Mouse (Mus musculus): Measurements from ENCODE around the gene Prmt3. TPM values are rescaled to one million over a fixed set of nuclear protein-coding genes. Genes with fewer than 3 reads are reported as not detected.

Gene Prmt3
- total and polyA plus RNA-seq, 3 experiments, result 62.5 to 73.9 (median 63.7) TPM

DNA sequence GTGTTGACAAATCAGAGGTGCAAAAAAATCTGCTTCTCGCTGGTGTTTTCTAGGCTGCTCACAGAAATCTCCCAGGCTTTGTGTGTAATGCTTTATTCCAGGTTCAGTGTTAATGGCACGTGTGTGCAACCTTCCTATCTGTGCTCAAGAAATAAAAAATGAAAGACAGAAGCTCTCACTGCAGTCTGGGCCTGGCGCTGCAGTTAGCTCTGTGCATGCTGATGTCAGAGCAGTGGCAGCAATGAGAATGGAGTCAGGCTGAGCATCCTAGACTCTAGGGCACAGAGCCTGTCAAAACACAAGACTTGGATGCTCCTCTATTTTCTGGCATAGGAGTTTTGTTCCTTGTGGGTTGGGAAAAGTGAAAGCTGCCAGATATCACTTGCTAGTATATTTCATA is 92.1 kb downstream of the Prmt3 start:
- H3K9ac ChIP-seq (ENCODE audit: control insufficient read depth, low read depth, low read length, poor library complexity, severe bottlenecking), result no peak overlapping the region
- no peak overlapping the region for H3K27ac ChIP-seq (ENCODE audit: control insufficient read depth, low read depth, low read length)
- TF ChIP-seq TAL1 (IDR thresholded peaks at IDR 0.05; ENCODE audit: low read length) (no peak), TCF12 (IDR thresholded peaks at IDR 0.05; ENCODE audit: low read depth, low read length) (no peak), ZNF384 (IDR thresholded peaks at IDR 0.05; ENCODE audit: low read depth, low read length) (no peak)
- peaks cover 0 to 2% of the 10 kb centered on the region in 2 experiments; a peak in 1 of 4 replicates for H3K27me3 ChIP-seq (ENCODE audit: control insufficient read depth in 1 of 2, insufficient read depth in 2 of 2, low read length in 2 of 2)
- no peaks in the 10 kb centered on the region for H3K9me3 ChIP-seq (replicated peaks; ENCODE audit: insufficient read depth, low read length)
- H3K79me2 ChIP-seq (ENCODE audit: control insufficient read depth, insufficient read depth, low read length, poor library complexity), result no peaks in the 10 kb centered on the region
- no peak overlapping the region for H3K4me3 ChIP-seq (ENCODE audit: control insufficient read depth in 1 of 2, insufficient read depth in 1 of 2, low read depth in 2 of 2, low read length in 2 of 2)
- no peaks in the 10 kb centered on the region for H3K4me1 ChIP-seq (ENCODE audit: control insufficient read depth in 1 of 2, insufficient read depth in 2 of 2, low read length in 2 of 2)
- no peaks in the 10 kb centered on the region for H3K36me3 ChIP-seq (ENCODE audit: control insufficient read depth in 1 of 2, insufficient read depth in 2 of 2, low read length in 2 of 2)
- DNase-seq (ENCODE audit: low read depth, low spot score), result no peak

DNA sequence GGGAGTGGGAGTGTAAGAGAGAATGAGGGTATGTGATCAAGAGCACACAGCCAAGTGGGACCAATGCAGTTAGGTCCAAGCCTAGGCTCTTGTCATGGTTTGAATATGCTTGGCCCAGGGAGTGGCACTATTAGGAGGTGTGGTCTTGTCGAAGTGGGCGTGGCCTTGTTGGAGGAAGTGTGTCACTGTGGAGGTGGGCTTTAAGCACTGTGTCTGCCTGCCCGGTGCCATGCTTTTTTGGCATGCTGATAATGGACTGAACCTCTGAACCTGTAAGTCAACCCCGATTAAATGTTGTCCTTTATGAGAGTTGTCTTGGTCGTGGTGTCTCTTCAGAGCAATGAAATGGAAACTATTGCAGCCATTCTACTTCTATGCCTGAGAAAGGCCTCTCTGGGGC is 99.2 kb downstream of the Prmt3 start:
- no peaks in the 10 kb centered on the region for H3K36me3 ChIP-seq (ENCODE audit: control insufficient read depth in 1 of 2, insufficient read depth in 2 of 2, low read length in 2 of 2)
- DNase-seq (ENCODE audit: low read depth, low spot score), result no peak
- no peak overlapping the region for H3K9ac ChIP-seq (ENCODE audit: control insufficient read depth, low read depth, low read length, poor library complexity, severe bottlenecking)
- TF ChIP-seq MEF2A (IDR thresholded peaks at IDR 0.05; ENCODE audit: extremely low read depth, insufficient replicate concordance, low read depth, low read length, poor library complexity, severe bottlenecking) (no peak), GABPA (IDR thresholded peaks at IDR 0.05; ENCODE audit: low read depth, low read length) (no peak), BHLHE40 (IDR thresholded peaks at IDR 0.05; ENCODE audit: borderline replicate concordance, low read depth, low read length) (no peak), RAD21 (IDR thresholded peaks at IDR 0.05; ENCODE audit: low read depth, low read length) (no peak), MYB (IDR thresholded peaks at IDR 0.05; ENCODE audit: low read depth, low read length) (no peak), UBTF (IDR thresholded peaks at IDR 0.05; ENCODE audit: borderline replicate concordance, insufficient read depth, low read depth, low read length) (no peak), SIN3A (IDR thresholded peaks at IDR 0.05; ENCODE audit: low read length) (no peak), MAX (IDR thresholded peaks at IDR 0.05; ENCODE audit: low read length) (no peak)
- H3K4me1 ChIP-seq (ENCODE audit: control insufficient read depth in 1 of 2, insufficient read depth in 2 of 2, low read length in 2 of 2), result no peaks in the 10 kb centered on the region
- no peaks in the 10 kb centered on the region for H3K79me2 ChIP-seq (ENCODE audit: control insufficient read depth, insufficient read depth, low read length, poor library complexity)
- H3K27me3 ChIP-seq (ENCODE audit: control insufficient read depth in 1 of 2, insufficient read depth in 2 of 2, low read length in 2 of 2), result no peaks in the 10 kb centered on the region
- H3K4me3 ChIP-seq (ENCODE audit: control insufficient read depth in 1 of 2, insufficient read depth in 1 of 2, low read depth in 2 of 2, low read length in 2 of 2), result no peak overlapping the region
- H3K27ac ChIP-seq (ENCODE audit: control insufficient read depth, low read depth, low read length), result no peak overlapping the region
- H3K9me3 ChIP-seq (replicated peaks; ENCODE audit: insufficient read depth, low read length), result no peaks in the 10 kb centered on the region

DNA sequence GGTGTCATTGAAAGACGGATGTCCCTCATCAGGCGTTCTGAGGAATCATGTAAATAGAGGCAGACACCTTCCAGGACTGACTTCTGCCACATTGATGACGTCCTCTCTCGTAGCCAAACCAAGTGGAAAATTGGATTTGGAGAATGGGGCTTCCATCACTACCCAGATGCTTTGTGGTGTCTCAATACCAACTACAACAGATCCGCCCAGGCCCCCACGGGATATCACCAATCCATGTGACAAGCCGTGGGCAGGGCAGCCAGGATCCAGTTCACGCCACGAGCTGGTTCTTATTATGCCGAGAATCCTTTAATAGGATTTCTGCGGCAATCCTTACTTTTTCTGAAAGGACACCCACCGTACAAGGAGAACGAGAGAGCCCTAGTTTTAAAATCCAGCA is 100.9 kb downstream of the Prmt3 start:
- Histone ChIP-seq H3K9ac (ENCODE audit: control insufficient read depth, low read depth, low read length, poor library complexity, severe bottlenecking) (no peak overlapping the region), H3K4me3 (ENCODE audit: control insufficient read depth in 1 of 2, insufficient read depth in 1 of 2, low read depth in 2 of 2, low read length in 2 of 2) (no peak overlapping the region), H3K9me3 (replicated peaks; ENCODE audit: insufficient read depth, low read length) (no peaks in the 10 kb centered on the region), H3K4me1 (ENCODE audit: control insufficient read depth in 1 of 2, insufficient read depth in 2 of 2, low read length in 2 of 2) (no peaks in the 10 kb centered on the region), H3K79me2 (ENCODE audit: control insufficient read depth, insufficient read depth, low read length, poor library complexity) (no peaks in the 10 kb centered on the region), H3K27ac (ENCODE audit: control insufficient read depth, low read depth, low read length) (no peak overlapping the region), H3K27me3 (ENCODE audit: control insufficient read depth in 1 of 2, insufficient read depth in 2 of 2, low read length in 2 of 2) (no peaks in the 10 kb centered on the region), H3K36me3 (ENCODE audit: control insufficient read depth in 1 of 2, insufficient read depth in 2 of 2, low read length in 2 of 2) (no peaks in the 10 kb centered on the region)
- no peak for TF ChIP-seq CHD2 (IDR thresholded peaks at IDR 0.05; ENCODE audit: low read length)
- TF ChIP-seq UBTF (IDR thresholded peaks at IDR 0.05; ENCODE audit: borderline replicate concordance, insufficient read depth, low read depth, low read length), result no peak
- TF ChIP-seq USF2 (IDR thresholded peaks at IDR 0.05; ENCODE audit: borderline replicate concordance in 1 of 2, insufficient read depth in 1 of 2, low read depth in 1 of 2, low read length in 2 of 2), result no peak
- TF ChIP-seq CTCF (IDR thresholded peaks at IDR 0.05 in 2 of 3, conservative IDR thresholded peaks at IDR 0.05 in 1 of 3; ENCODE audit: control insufficient read depth in 1 of 3, insufficient read depth in 1 of 3, low read depth in 2 of 3, low read length in 3 of 3, poor library complexity in 1 of 3, severe bottlenecking in 1 of 3), result no peak
- no peak for TF ChIP-seq MAFK (IDR thresholded peaks at IDR 0.05; ENCODE audit: borderline replicate concordance, low read depth, low read length)
- no peak for TF ChIP-seq JUND (IDR thresholded peaks at IDR 0.05; ENCODE audit: low read depth, low read length)
- no peak for TF ChIP-seq NRF1 (IDR thresholded peaks at IDR 0.05; ENCODE audit: insufficient read depth, low read depth, low read length, poor library complexity, severe bottlenecking)
- no peak for TF ChIP-seq E2F4 (IDR thresholded peaks at IDR 0.05; ENCODE audit: borderline replicate concordance, low read depth, low read length)
- no peak for TF ChIP-seq KAT2A (conservative IDR thresholded peaks at IDR 0.05; ENCODE audit: low read depth, low read length)
- no peak for TF ChIP-seq MAX (IDR thresholded peaks at IDR 0.05; ENCODE audit: low read length)
- TF ChIP-seq MYC (IDR thresholded peaks at IDR 0.05; ENCODE audit: low read depth, low read length), result no peak
- no peak for TF ChIP-seq ZKSCAN1 (IDR thresholded peaks at IDR 0.05; ENCODE audit: low read depth, low read length)
- no peak for TF ChIP-seq ETS1 (IDR thresholded peaks at IDR 0.05; ENCODE audit: low read depth, low read length)
- TF ChIP-seq HCFC1 (IDR thresholded peaks at IDR 0.05; ENCODE audit: low read depth, low read length), result no peak
- TF ChIP-seq RCOR1 (IDR thresholded peaks at IDR 0.05; ENCODE audit: low read depth, low read length), result no peak
- DNase-seq (ENCODE audit: low read depth, low spot score), result no peak
